Comparison of ENCODE assay signal across 8 mouse cellular contexts in the genomic region with DNA sequence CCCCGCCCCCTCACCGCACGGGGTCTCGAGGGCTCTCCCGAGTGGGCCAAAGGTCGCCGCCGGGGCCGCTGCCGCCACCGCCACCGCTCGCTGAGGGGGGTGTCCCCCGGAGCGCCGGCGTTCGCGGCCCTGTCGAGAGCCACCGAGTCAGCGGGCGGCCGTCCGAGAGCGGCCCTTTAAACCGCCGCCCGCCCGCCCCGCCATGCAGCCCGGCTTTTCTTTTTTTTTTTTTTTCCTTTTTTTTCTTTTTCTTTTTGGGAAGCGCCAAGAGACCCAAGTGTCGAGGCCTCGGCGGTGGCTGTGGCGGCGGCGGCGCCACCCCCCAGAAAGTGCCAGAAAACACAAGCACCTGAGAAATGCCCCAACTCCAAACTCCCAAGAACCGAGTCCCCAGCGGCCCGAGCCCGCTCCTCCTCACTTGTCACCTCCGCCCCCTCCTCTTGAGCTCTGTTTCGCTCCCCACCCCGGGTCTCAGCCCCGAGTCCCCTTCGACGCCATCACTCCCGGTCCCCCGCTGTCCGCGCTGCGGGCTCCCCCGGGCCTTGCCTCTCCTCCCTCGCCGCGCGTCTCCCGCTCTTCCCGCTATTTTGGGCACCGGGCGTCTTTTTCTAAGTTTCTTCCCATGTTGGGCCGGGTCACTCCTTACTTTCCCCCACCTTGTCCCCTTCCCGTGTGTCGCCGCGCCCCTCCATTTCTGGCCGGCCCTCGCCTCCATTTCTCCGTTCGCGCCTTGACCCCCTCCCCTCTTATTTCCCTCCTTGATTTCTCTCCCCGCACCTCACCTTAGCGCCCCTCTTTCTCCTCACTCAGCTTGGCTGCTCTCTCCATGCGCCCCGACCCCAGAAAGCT. TPM values are rescaled to one million over a fixed set of nuclear protein-coding genes. Genes with fewer than 3 reads are reported as not detected.
A peak's percentile ranks its signal among the peaks of the same experiment; 100 is the strongest.
DNase-seq lines count a peak whose midpoint lies in the region; ATAC-seq and TF ChIP-seq lines count a peak whose summit lies in the region.

No protein-coding gene starts in this region.

- H3K9me3 ChIP-seq in heart, postnatal 0 days (replicated peaks; ENCODE audit: control insufficient read depth, low read length), result no peaks in the 10 kb centered on the region
- H3K9me3 ChIP-seq in liver, embryonic 11.5 days (ENCODE audit: control insufficient read depth, low read length), result no peaks in the 10 kb centered on the region
- H3K9me3 ChIP-seq in neural tube, embryonic 12.5 days, result no peaks in the 10 kb centered on the region

- intact Hi-C loops in left cerebral cortex, adult 2 months (cut with DNase I), result loop anchor here (1.0 kb wide), 2 partner anchors 55 to 107 kb away; no protein-coding TSS in a partner anchor
- intact Hi-C loops in left cerebral cortex, postnatal 25 days (cut with DNase I), result loop anchor here (1.0 to 5.0 kb wide), 3 partner anchors 57 to 122 kb away; no protein-coding TSS in a partner anchor

- no peak for DNase-seq in left cerebral cortex, adult 2 months (ENCODE audit: extremely low spot score in 1 of 2, low spot score in 2 of 2)
- DNase-seq in left cerebral cortex, postnatal 25 days (ENCODE audit: low spot score in 2 of 2), result no peak
- DNase-seq in cerebellum, adult 2 months, result peak; percentile 9 to 13
- no peak for DNase-seq in heart, postnatal 0 days (ENCODE audit: low spot score)
- DNase-seq in liver, embryonic 11.5 days (ENCODE audit: low spot score), result peak; percentile 36
- no peak for DNase-seq in urinary bladder, adult 2 months (ENCODE audit: low spot score)

- H3K27ac ChIP-seq in left cerebral cortex, adult 2 months, result no peak overlapping the region
- no peak overlapping the region for H3K27ac ChIP-seq in cerebellum, adult 2 months (ENCODE audit: insufficient read depth, low read length)
- H3K27ac ChIP-seq in heart, postnatal 0 days (ENCODE audit: low read depth), result peak overlapping the region; percentile 89
- no peak overlapping the region for H3K27ac ChIP-seq in liver, embryonic 11.5 days (ENCODE audit: low read depth, low read length)
- H3K27ac ChIP-seq in neural tube, embryonic 12.5 days, result no peak overlapping the region

- H3K4me3 ChIP-seq in left cerebral cortex, adult 2 months, result peak overlapping the region; percentile 40
- peak overlapping the region; percentile 50 for H3K4me3 ChIP-seq in cerebellum, adult 2 months (replicated peaks; ENCODE audit: insufficient read depth, low read depth, low read length)
- peak overlapping the region; percentile 68 for H3K4me3 ChIP-seq in heart, postnatal 0 days (ENCODE audit: low read depth, low read length)
- H3K4me3 ChIP-seq in liver, embryonic 11.5 days (ENCODE audit: low read depth, low read length), result peak overlapping the region; percentile 59
- H3K4me3 ChIP-seq in neural tube, embryonic 12.5 days, result peak overlapping the region; percentile 47

- H3K36me3 ChIP-seq in heart, postnatal 0 days (replicated peaks; ENCODE audit: control insufficient read depth, insufficient read depth, low read length), result no peaks in the 10 kb centered on the region
- H3K36me3 ChIP-seq in liver, embryonic 11.5 days (ENCODE audit: control insufficient read depth, insufficient read depth, low read length), result no peaks in the 10 kb centered on the region
- no peaks in the 10 kb centered on the region for H3K36me3 ChIP-seq in neural tube, embryonic 12.5 days

- WGBS in cerebellum, adult 2 months, result 5% methylated on average over 44 of the region's 78 CpGs
- 13% methylated on average over 62 of the region's 78 CpGs for WGBS in heart, postnatal 0 days
- 24% methylated on average over 42 of the region's 78 CpGs for WGBS in liver, embryonic 11.5 days
- 16% methylated on average over 63 of the region's 78 CpGs for WGBS in neural tube, embryonic 12.5 days

- no peak for ATAC-seq in heart, postnatal 0 days (ENCODE audit: insufficient read depth, low read depth)
- peak; percentile 39 for ATAC-seq in liver, embryonic 11.5 days (replicated peaks; ENCODE audit: low FRiP score)
- ATAC-seq in neural tube, embryonic 12.5 days (ENCODE audit: low FRiP score, low read depth), result peak; percentile 22; the same call in 1 of the 2 replicates
- ATAC-seq in megakaryocyte progenitor cell, adult 5-6 weeks (replicated peaks; ENCODE audit: poor library complexity), result no peak

- no peaks in the 10 kb centered on the region for H3K4me1 ChIP-seq in cerebellum, adult 2 months (ENCODE audit: control insufficient read depth, insufficient read depth, low read length)
- no peaks in the 10 kb centered on the region; the same call in 1 of the 2 replicates for H3K4me1 ChIP-seq in heart, postnatal 0 days (ENCODE audit: control insufficient read depth, insufficient read depth)
- no peaks in the 10 kb centered on the region for H3K4me1 ChIP-seq in liver, embryonic 11.5 days (replicated peaks; ENCODE audit: control insufficient read depth, insufficient read depth, low read length)
- H3K4me1 ChIP-seq in neural tube, embryonic 12.5 days, result no peaks in the 10 kb centered on the region; the same call in 1 of the 2 replicates

- no peak for TF ChIP-seq POLR2A in cerebellum, adult 2 months (IDR thresholded peaks at IDR 0.05; ENCODE audit: borderline replicate concordance, insufficient read depth, low read length)

- no peak for TF ChIP-seq EP300 in heart, postnatal 0 days (IDR thresholded peaks at IDR 0.05; ENCODE audit: low read depth)

- no peak for TF ChIP-seq CTCF in left cerebral cortex, adult 2 months (IDR thresholded peaks at IDR 0.05)
- TF ChIP-seq CTCF in cerebellum, adult 2 months (IDR thresholded peaks at IDR 0.05; ENCODE audit: borderline replicate concordance, insufficient read depth, low read depth, low read length), result no peak
- TF ChIP-seq CTCF in heart, postnatal 0 days (IDR thresholded peaks at IDR 0.05; ENCODE audit: low read depth), result no peak

- no peaks in the 10 kb centered on the region for H3K27me3 ChIP-seq in cerebellum, adult 2 months (ENCODE audit: control insufficient read depth, insufficient read depth, low read length)
- no peaks in the 10 kb centered on the region for H3K27me3 ChIP-seq in heart, postnatal 0 days (ENCODE audit: control insufficient read depth, insufficient read depth, low read length)
- H3K27me3 ChIP-seq in liver, embryonic 11.5 days (replicated peaks; ENCODE audit: control insufficient read depth, insufficient read depth, low read length), result peaks cover 46% of the 10 kb centered on the region
- peaks cover 36% of the 10 kb centered on the region for H3K27me3 ChIP-seq in neural tube, embryonic 12.5 days (replicated peaks)

- H3K9ac ChIP-seq in heart, postnatal 0 days (replicated peaks; ENCODE audit: low read depth, low read length), result peak overlapping the region; percentile 58
- H3K9ac ChIP-seq in liver, embryonic 11.5 days (ENCODE audit: low read depth, low read length), result no peak overlapping the region
- H3K9ac ChIP-seq in neural tube, embryonic 12.5 days, result no peak overlapping the region

- peak overlapping the region; percentile 74 for H3K4me2 ChIP-seq in heart, postnatal 0 days (ENCODE audit: low read depth, low read length)
- peak overlapping the region; percentile 84 for H3K4me2 ChIP-seq in liver, embryonic 11.5 days
- H3K4me2 ChIP-seq in neural tube, embryonic 12.5 days (replicated peaks), result peak overlapping the region; percentile 79

RNA-seq across cellular contexts. Expression of a gene that starts 0.7 kb away (rescaled TPM):
- 100 to 1,000 TPM; 121 to 145 TPM for total RNA-seq in left cerebral cortex, adult 2 months (2021)
- 100 to 1,000 TPM; 113 to 134 TPM for total RNA-seq in left cerebral cortex, postnatal 25 days (2021)
- polyA plus RNA-seq in cerebellum, adult 2 months (2012; rRNA removed), result 155 and 168 TPM in 2 replicates
- 187 and 240 TPM in 2 replicates for total RNA-seq in heart, postnatal 0 days (2014; rRNA removed; ENCODE audit: low replicate concordance)
- polyA plus RNA-seq in heart, postnatal 0 days (2015; fragmentation: Nextera tagmentation; extraction: Ambion mirVana), result 165 and 172 TPM in 2 replicates
- 31.5 and 32.2 TPM in 2 replicates for polyA plus RNA-seq in liver, embryonic 11.5 days (2014; fragmentation: Nextera tagmentation; extraction: Ambion mirVana)
- polyA plus RNA-seq in neural tube, embryonic 12.5 days (2016; fragmentation: Nextera tagmentation; extraction: Ambion mirVana), result 133 and 134 TPM in 2 replicates
- polyA plus RNA-seq in urinary bladder, adult 2 months (2012; rRNA removed), result 99.7 and 126 TPM in 2 replicates
- total RNA-seq in megakaryocyte progenitor cell, adult 5-6 weeks (2015), result 24.6 and 26.8 TPM in 2 replicates
- total RNA-seq in megakaryocyte progenitor cell, adult 5-6 weeks (2017), result 25.3 and 29.8 TPM in 2 replicates

Comparison
In these comparisons a context has a peak if more than half of its experiments do, and no peak if none do; other contexts are left out.
1. DNase-seq: peak in cerebellum, adult 2 months (2 of 2) and liver, embryonic 11.5 days (single experiment); none in left cerebral cortex, adult 2 months (0 of 2), left cerebral cortex, postnatal 25 days (0 of 2), heart, postnatal 0 days (single experiment) and urinary bladder, adult 2 months (single experiment).
2. ATAC-seq: peak in liver, embryonic 11.5 days (single experiment) and neural tube, embryonic 12.5 days (single experiment); none in heart, postnatal 0 days (single experiment) and megakaryocyte progenitor cell, adult 5-6 weeks (single experiment).
3. Peak in every context shown above with its lines, with median percentiles within 50 percentile points of each other: H3K4me3 ChIP-seq and H3K4me2 ChIP-seq.